In genomic region chr6:139596433-139596832, GRCm38 (mm10) we compare ENCODE assay signal across 20 mouse cellular contexts. TPM values are rescaled to one million over a fixed set of nuclear protein-coding genes. Genes with fewer than 3 reads are reported as not detected.
DNase-seq lines count a peak whose midpoint lies in the region; ATAC-seq and TF ChIP-seq lines count a peak whose summit lies in the region.
"Had no signal": no experiment of that assay in that cellular context is flagged by ENCODE, and none has a peak within 500 bp of the region (broad histone marks: within the 10 kb centered on the region; RNA-seq: fewer than 3 reads in every experiment).

No protein-coding gene starts in this region.

- H3K27ac ChIP-seq in forebrain, postnatal 0 days (ENCODE audit: low read depth, low read length) = no peak overlapping the region
- H3K27ac ChIP-seq in forebrain, embryonic 11.5 days (ENCODE audit: low read depth, low read length) = no peak overlapping the region
- H3K27ac ChIP-seq in liver, embryonic 16.5 days (ENCODE audit: low read length) = no peak overlapping the region
- no peak overlapping the region for H3K27ac ChIP-seq in liver, embryonic 11.5 days (ENCODE audit: low read depth, low read length)
- H3K27ac ChIP-seq: embryonic facial prominence, embryonic 15.5 days; forebrain, embryonic 12.5 days; limb, embryonic 10.5 days; liver, embryonic 15.5 days; macrophage; midbrain, embryonic 15.5 days had no signal

- peak; percentile 35 for DNase-seq in forebrain, postnatal 0 days
- no peak for DNase-seq in forebrain, embryonic 11.5 days (ENCODE audit: low spot score)
- no peak for DNase-seq in liver, embryonic 11.5 days (ENCODE audit: low spot score)
- DNase-seq in 3T3-L1 (ENCODE audit: low read depth, low spot score) = peak; percentile 25
- peak; percentile 19 for DNase-seq in ZHBTc4 (ENCODE audit: low read depth, low spot score)
- DNase-seq in cerebellum, postnatal 36 days = no peak
- DNase-seq in left cerebral cortex, adult 8-10 months (ENCODE audit: low spot score in 2 of 2) = no peak
- DNase-seq: cerebellum, adult 9-11 months; embryo, embryonic 11 days; heart, postnatal 4 days; right cerebral cortex, postnatal 14 days had no signal

- TF ChIP-seq CTCF in forebrain, postnatal 0 days (IDR thresholded peaks at IDR 0.05; ENCODE audit: low read depth) = peak; percentile 65

- H3K4me3 ChIP-seq in forebrain, postnatal 0 days (ENCODE audit: low read depth, low read length) = no peak overlapping the region
- H3K4me3 ChIP-seq in forebrain, embryonic 11.5 days (ENCODE audit: low read depth, low read length) = no peak overlapping the region
- H3K4me3 ChIP-seq in liver, embryonic 16.5 days (ENCODE audit: low read depth, low read length) = no peak overlapping the region
- no peak overlapping the region for H3K4me3 ChIP-seq in liver, embryonic 11.5 days (ENCODE audit: low read depth, low read length)
- H3K4me3 ChIP-seq: embryonic facial prominence, embryonic 15.5 days; forebrain, embryonic 12.5 days; heart, embryonic 12.5 days; limb, embryonic 10.5 days; liver, embryonic 15.5 days; midbrain, embryonic 15.5 days had no signal

- 34% methylated on average over 2 of the region's 2 CpGs for WGBS in forebrain, postnatal 0 days
- WGBS in forebrain, embryonic 11.5 days = 47% methylated on average over 2 of the region's 2 CpGs
- WGBS in liver, embryonic 16.5 days (ENCODE audit: insufficient replicate concordance) = 27% methylated on average over 2 of the region's 2 CpGs
- 47% methylated on average over 2 of the region's 2 CpGs for WGBS in liver, embryonic 11.5 days

- H3K36me3 ChIP-seq in forebrain, postnatal 0 days (ENCODE audit: insufficient read depth) = no peaks in the 10 kb centered on the region
- no peaks in the 10 kb centered on the region for H3K36me3 ChIP-seq in forebrain, embryonic 11.5 days (ENCODE audit: control insufficient read depth, insufficient read depth, low read length)
- H3K36me3 ChIP-seq in liver, embryonic 16.5 days (ENCODE audit: control insufficient read depth, insufficient read depth) = no peaks in the 10 kb centered on the region
- H3K36me3 ChIP-seq in liver, embryonic 11.5 days (ENCODE audit: control insufficient read depth, insufficient read depth, low read length) = no peaks in the 10 kb centered on the region
- H3K36me3 ChIP-seq: embryonic facial prominence, embryonic 15.5 days; forebrain, embryonic 12.5 days; heart, embryonic 12.5 days; limb, embryonic 10.5 days; liver, embryonic 15.5 days; midbrain, embryonic 15.5 days had no signal

- no peak overlapping the region for H3K9ac ChIP-seq in forebrain, postnatal 0 days
- H3K9ac ChIP-seq in forebrain, embryonic 11.5 days (ENCODE audit: low read length) = no peak overlapping the region
- no peak overlapping the region for H3K9ac ChIP-seq in liver, embryonic 16.5 days (ENCODE audit: low read depth, low read length)
- H3K9ac ChIP-seq in liver, embryonic 11.5 days (ENCODE audit: low read depth, low read length) = no peak overlapping the region
- H3K9ac ChIP-seq: embryonic facial prominence, embryonic 15.5 days; forebrain, embryonic 12.5 days; heart, embryonic 12.5 days; liver, embryonic 15.5 days; midbrain, embryonic 15.5 days had no signal

- H3K4me1 ChIP-seq in forebrain, postnatal 0 days (ENCODE audit: insufficient read depth) = 0 out of 2 replicates have a peak, but pooled peaks cover 3% of the 10 kb centered on the region
- H3K4me1 ChIP-seq in forebrain, embryonic 11.5 days (replicated peaks; ENCODE audit: control insufficient read depth, insufficient read depth, low read length) = 0 out of 2 replicates have a peak, but pooled peaks cover 1% of the 10 kb centered on the region
- H3K4me1 ChIP-seq in liver, embryonic 16.5 days (ENCODE audit: control insufficient read depth, low read depth, low read length) = no peaks in the 10 kb centered on the region
- no peaks in the 10 kb centered on the region for H3K4me1 ChIP-seq in liver, embryonic 11.5 days (replicated peaks; ENCODE audit: control insufficient read depth, insufficient read depth, low read length)
- H3K4me1 ChIP-seq: embryonic facial prominence, embryonic 15.5 days; forebrain, embryonic 12.5 days; heart, embryonic 12.5 days; limb, embryonic 10.5 days; midbrain, embryonic 15.5 days had no signal

- H3K9me3 ChIP-seq in forebrain, postnatal 0 days (ENCODE audit: low read length) = no peaks in the 10 kb centered on the region
- no peaks in the 10 kb centered on the region for H3K9me3 ChIP-seq in forebrain, embryonic 11.5 days (ENCODE audit: control insufficient read depth, low read length)
- H3K9me3 ChIP-seq in liver, embryonic 16.5 days (replicated peaks; ENCODE audit: control insufficient read depth, low read length) = no peaks in the 10 kb centered on the region
- no peaks in the 10 kb centered on the region for H3K9me3 ChIP-seq in liver, embryonic 11.5 days (ENCODE audit: control insufficient read depth, low read length)
- H3K9me3 ChIP-seq: embryonic facial prominence, embryonic 15.5 days; forebrain, embryonic 12.5 days; heart, embryonic 12.5 days; limb, embryonic 10.5 days; liver, embryonic 15.5 days; midbrain, embryonic 15.5 days had no signal

- no peak for ATAC-seq in forebrain, postnatal 0 days
- ATAC-seq in forebrain, embryonic 11.5 days (replicated peaks; ENCODE audit: low FRiP score) = no peak
- 0 out of 2 replicates have a peak, but pooled peaks have one; percentile 16 for ATAC-seq in liver, embryonic 16.5 days (ENCODE audit: low read depth)
- no peak for ATAC-seq in liver, embryonic 11.5 days (replicated peaks; ENCODE audit: low FRiP score)

- no peaks in the 10 kb centered on the region for H3K27me3 ChIP-seq in forebrain, postnatal 0 days (ENCODE audit: insufficient read depth, low read length)
- no peaks in the 10 kb centered on the region for H3K27me3 ChIP-seq in forebrain, embryonic 11.5 days (ENCODE audit: control insufficient read depth, insufficient read depth, low read length)
- no peaks in the 10 kb centered on the region for H3K27me3 ChIP-seq in liver, embryonic 16.5 days (ENCODE audit: control insufficient read depth, insufficient read depth, low read depth, low read length)
- no peaks in the 10 kb centered on the region for H3K27me3 ChIP-seq in liver, embryonic 11.5 days (replicated peaks; ENCODE audit: control insufficient read depth, insufficient read depth, low read length)
- H3K27me3 ChIP-seq: embryonic facial prominence, embryonic 15.5 days; forebrain, embryonic 12.5 days; liver, embryonic 15.5 days; midbrain, embryonic 15.5 days had no signal

- H3K4me2 ChIP-seq in forebrain, postnatal 0 days (ENCODE audit: low read depth) = no peak overlapping the region
- H3K4me2 ChIP-seq in forebrain, embryonic 11.5 days (ENCODE audit: low read depth, low read length, severe bottlenecking) = no peak overlapping the region
- H3K4me2 ChIP-seq in liver, embryonic 16.5 days (ENCODE audit: low read depth, low read length) = no peak overlapping the region
- H3K4me2 ChIP-seq in liver, embryonic 11.5 days = no peak overlapping the region
- H3K4me2 ChIP-seq: embryonic facial prominence, embryonic 15.5 days; forebrain, embryonic 12.5 days; heart, embryonic 12.5 days; liver, embryonic 15.5 days; midbrain, embryonic 15.5 days had no signal

RNA-seq across cellular contexts. Expression of gene Pik3c2g, which starts 9.4 kb away (rescaled TPM):
- 0.08 TPM in 1 of 2 replicates, not detected in the other for total RNA-seq in forebrain, postnatal 0 days (2014; rRNA removed)
- 0.25 and 0.39 TPM in 2 replicates for polyA plus RNA-seq in forebrain, postnatal 0 days (2015; fragmentation: Nextera tagmentation; extraction: Ambion mirVana)
- polyA plus RNA-seq in forebrain, embryonic 11.5 days (2014; fragmentation: Nextera tagmentation; extraction: Ambion mirVana) = 0.36 TPM in 1 of 2 replicates, not detected in the other
- 5.2 and 5.7 TPM in 2 replicates for polyA plus RNA-seq in liver, embryonic 16.5 days (2015; fragmentation: Nextera tagmentation; extraction: Ambion mirVana)
- 1.3 and 1.6 TPM in 2 replicates for polyA plus RNA-seq in liver, embryonic 11.5 days (2014; fragmentation: Nextera tagmentation; extraction: Ambion mirVana)
- under 1 TPM in 3 of 4 experiments, not detected in 1; 0.11 to 0.26 (median 0.12) TPM for total RNA-seq in left cerebral cortex, adult 8-10 months (2022)
- total RNA-seq: granulocyte monocyte progenitor cell, adult 5-6 weeks; heart, postnatal 4 days had no signal
- polyA plus RNA-seq: forebrain, embryonic 12.5 days; macrophage had no signal

Comparison
In these comparisons a context has a peak if more than half of its experiments do, and no peak if none do; other contexts are left out.
1. DNase-seq: peak in forebrain, postnatal 0 days (single experiment), 3T3-L1 (single experiment) and ZHBTc4 (single experiment); none in forebrain, embryonic 11.5 days (single experiment), liver, embryonic 11.5 days (single experiment), cerebellum, postnatal 36 days (0 of 2) and left cerebral cortex, adult 8-10 months (0 of 2).